Mouse (Mus musculus): ENCODE results near the gene Icos.

- TF ChIP-seq CTCF (IDR thresholded peaks at IDR 0.05; ENCODE audit: extremely low read depth, insufficient read depth, low read length) (no peak), POLR2A (IDR thresholded peaks at IDR 0.05; ENCODE audit: extremely low read depth, insufficient read depth, low read length) (no peak)
Measured at GRCm38 (mm10) chr1:60959246-60959645, 18.5 kb upstream of the Icos start.
